Mouse (Mus musculus): ENCODE measurements around the gene Slc16a10. TPM values are rescaled to one million over a fixed set of nuclear protein-coding genes. Genes with fewer than 3 reads are reported as not detected.

Gene Slc16a10
- polyA plus RNA-seq, 1 experiment: 5.4 TPM

GRCm38 (mm10) chr10:40124570-40124969 is 17.5 kb downstream of the Slc16a10 start:
- H3K9ac ChIP-seq (ENCODE audit: low read depth, poor library complexity, severe bottlenecking): no peak overlapping the region
- no peaks in the 10 kb centered on the region for H3K27me3 ChIP-seq (ENCODE audit: control insufficient read depth, insufficient read depth, low read length, poor library complexity, severe bottlenecking)
- H3K4me3 ChIP-seq (ENCODE audit: low read depth, low read length): no peak overlapping the region
- no peaks in the 10 kb centered on the region for H3K4me1 ChIP-seq (ENCODE audit: control insufficient read depth, insufficient read depth, low read length)
- TF ChIP-seq EP300 (IDR thresholded peaks at IDR 0.05; ENCODE audit: insufficient read depth, low read depth, low read length) (no peak), POLR2A (IDR thresholded peaks at IDR 0.05; ENCODE audit: insufficient read depth, low read length) (no peak)
- H3K9me3 ChIP-seq (replicated peaks; ENCODE audit: control insufficient read depth, insufficient read depth, low read length, poor library complexity, severe bottlenecking): no peaks in the 10 kb centered on the region
- no peaks in the 10 kb centered on the region for H3K36me3 ChIP-seq (ENCODE audit: control insufficient read depth, insufficient read depth, low read length, poor library complexity, severe bottlenecking)
- H3K27ac ChIP-seq (ENCODE audit: insufficient read depth, low read length): no peak overlapping the region

- Histone ChIP-seq H3K9ac (ENCODE audit: low read depth, poor library complexity, severe bottlenecking) (no peak overlapping the region), H3K36me3 (ENCODE audit: control insufficient read depth, insufficient read depth, low read length, poor library complexity, severe bottlenecking) (no peaks in the 10 kb centered on the region), H3K27ac (ENCODE audit: insufficient read depth, low read length) (no peak overlapping the region), H3K4me1 (ENCODE audit: control insufficient read depth, insufficient read depth, low read length) (no peaks in the 10 kb centered on the region), H3K9me3 (replicated peaks; ENCODE audit: control insufficient read depth, insufficient read depth, low read length, poor library complexity, severe bottlenecking) (no peaks in the 10 kb centered on the region), H3K4me3 (ENCODE audit: low read depth, low read length) (no peak overlapping the region), H3K27me3 (ENCODE audit: control insufficient read depth, insufficient read depth, low read length, poor library complexity, severe bottlenecking) (no peaks in the 10 kb centered on the region)
- TF ChIP-seq POLR2A (IDR thresholded peaks at IDR 0.05; ENCODE audit: insufficient read depth, low read length): no peak
- no peak for TF ChIP-seq EP300 (IDR thresholded peaks at IDR 0.05; ENCODE audit: insufficient read depth, low read depth, low read length)
- TF ChIP-seq CTCF (IDR thresholded peaks at IDR 0.05; ENCODE audit: low read depth, low read length): no peak
Measured at GRCm38 (mm10) chr10:40124096-40124495, 18.0 kb downstream of the Slc16a10 start.

GRCm38 (mm10) chr10:40119466-40119865 is 22.6 kb downstream of the Slc16a10 start:
- Histone ChIP-seq H3K36me3 (ENCODE audit: control insufficient read depth, insufficient read depth, low read length, poor library complexity, severe bottlenecking) (no peaks in the 10 kb centered on the region), H3K27ac (ENCODE audit: insufficient read depth, low read length) (no peak overlapping the region), H3K4me3 (ENCODE audit: low read depth, low read length) (no peak overlapping the region), H3K27me3 (ENCODE audit: control insufficient read depth, insufficient read depth, low read length, poor library complexity, severe bottlenecking) (no peaks in the 10 kb centered on the region), H3K4me1 (ENCODE audit: control insufficient read depth, insufficient read depth, low read length) (no peaks in the 10 kb centered on the region), H3K9ac (ENCODE audit: low read depth, poor library complexity, severe bottlenecking) (no peak overlapping the region), H3K9me3 (replicated peaks; ENCODE audit: control insufficient read depth, insufficient read depth, low read length, poor library complexity, severe bottlenecking) (no peaks in the 10 kb centered on the region)
- no peak for TF ChIP-seq CTCF (IDR thresholded peaks at IDR 0.05; ENCODE audit: low read depth, low read length)
- TF ChIP-seq POLR2A (IDR thresholded peaks at IDR 0.05; ENCODE audit: insufficient read depth, low read length): no peak
- TF ChIP-seq EP300 (IDR thresholded peaks at IDR 0.05; ENCODE audit: insufficient read depth, low read depth, low read length): no peak

- H3K4me1 ChIP-seq (ENCODE audit: control insufficient read depth, insufficient read depth, low read length): no peaks in the 10 kb centered on the region
- no peak overlapping the region for H3K4me3 ChIP-seq (ENCODE audit: low read depth, low read length)
- no peaks in the 10 kb centered on the region for H3K27me3 ChIP-seq (ENCODE audit: control insufficient read depth, insufficient read depth, low read length, poor library complexity, severe bottlenecking)
- no peaks in the 10 kb centered on the region for H3K36me3 ChIP-seq (ENCODE audit: control insufficient read depth, insufficient read depth, low read length, poor library complexity, severe bottlenecking)
- no peak overlapping the region for H3K9ac ChIP-seq (ENCODE audit: low read depth, poor library complexity, severe bottlenecking)
- H3K27ac ChIP-seq (ENCODE audit: insufficient read depth, low read length): no peak overlapping the region
- no peaks in the 10 kb centered on the region for H3K9me3 ChIP-seq (replicated peaks; ENCODE audit: control insufficient read depth, insufficient read depth, low read length, poor library complexity, severe bottlenecking)
- TF ChIP-seq CTCF (IDR thresholded peaks at IDR 0.05; ENCODE audit: low read depth, low read length) (no peak), EP300 (IDR thresholded peaks at IDR 0.05; ENCODE audit: insufficient read depth, low read depth, low read length) (no peak), POLR2A (IDR thresholded peaks at IDR 0.05; ENCODE audit: insufficient read depth, low read length) (no peak)
Measured at GRCm38 (mm10) chr10:40118743-40119387, 23.2 kb downstream of the Slc16a10 start.

- Histone ChIP-seq H3K9ac (ENCODE audit: low read depth, poor library complexity, severe bottlenecking) (no peak overlapping the region), H3K4me1 (ENCODE audit: control insufficient read depth, insufficient read depth, low read length) (no peaks in the 10 kb centered on the region), H3K27ac (ENCODE audit: insufficient read depth, low read length) (no peak overlapping the region), H3K9me3 (replicated peaks; ENCODE audit: control insufficient read depth, insufficient read depth, low read length, poor library complexity, severe bottlenecking) (no peaks in the 10 kb centered on the region), H3K4me3 (ENCODE audit: low read depth, low read length) (no peak overlapping the region), H3K36me3 (ENCODE audit: control insufficient read depth, insufficient read depth, low read length, poor library complexity, severe bottlenecking) (no peaks in the 10 kb centered on the region), H3K27me3 (ENCODE audit: control insufficient read depth, insufficient read depth, low read length, poor library complexity, severe bottlenecking) (no peaks in the 10 kb centered on the region)
- TF ChIP-seq POLR2A (IDR thresholded peaks at IDR 0.05; ENCODE audit: insufficient read depth, low read length): no peak
- no peak for TF ChIP-seq EP300 (IDR thresholded peaks at IDR 0.05; ENCODE audit: insufficient read depth, low read depth, low read length)
- TF ChIP-seq CTCF (IDR thresholded peaks at IDR 0.05; ENCODE audit: low read depth, low read length): no peak
Measured at GRCm38 (mm10) chr10:40113517-40114085, 28.5 kb downstream of the Slc16a10 start.

GRCm38 (mm10) chr10:40112256-40112655 is 29.8 kb downstream of the Slc16a10 start:
- Histone ChIP-seq H3K27me3 (ENCODE audit: control insufficient read depth, insufficient read depth, low read length, poor library complexity, severe bottlenecking) (no peaks in the 10 kb centered on the region), H3K4me1 (ENCODE audit: control insufficient read depth, insufficient read depth, low read length) (no peaks in the 10 kb centered on the region), H3K9me3 (replicated peaks; ENCODE audit: control insufficient read depth, insufficient read depth, low read length, poor library complexity, severe bottlenecking) (no peaks in the 10 kb centered on the region), H3K9ac (ENCODE audit: low read depth, poor library complexity, severe bottlenecking) (no peak overlapping the region), H3K36me3 (ENCODE audit: control insufficient read depth, insufficient read depth, low read length, poor library complexity, severe bottlenecking) (no peaks in the 10 kb centered on the region), H3K4me3 (ENCODE audit: low read depth, low read length) (no peak overlapping the region), H3K27ac (ENCODE audit: insufficient read depth, low read length) (no peak overlapping the region)
- no peak for TF ChIP-seq EP300 (IDR thresholded peaks at IDR 0.05; ENCODE audit: insufficient read depth, low read depth, low read length)
- no peak for TF ChIP-seq CTCF (IDR thresholded peaks at IDR 0.05; ENCODE audit: low read depth, low read length)
- no peak for TF ChIP-seq POLR2A (IDR thresholded peaks at IDR 0.05; ENCODE audit: insufficient read depth, low read length)

Data from ES-Bruce4 (cell line).